In genomic region chr5:4323387-4323704, GRCm38 (mm10) we compare ENCODE assay signal across 17 mouse cellular contexts.
DNase-seq lines count a peak whose midpoint lies in the region; ATAC-seq lines count a peak whose summit lies in the region.
"Had no signal": no experiment of that assay in that cellular context is flagged by ENCODE, and none has a peak within 500 bp of the region (broad histone marks: within the 10 kb centered on the region; RNA-seq: fewer than 3 reads in every experiment).

No protein-coding gene starts in this region.

- no peak overlapping the region for H3K9ac ChIP-seq in kidney, embryonic 15.5 days
- no peak overlapping the region for H3K9ac ChIP-seq in forebrain, embryonic 12.5 days
- no peak overlapping the region for H3K9ac ChIP-seq in liver, embryonic 12.5 days
- H3K9ac ChIP-seq: embryonic facial prominence, embryonic 13.5 days; liver, embryonic 15.5 days had no signal

- no peaks in the 10 kb centered on the region for H3K27me3 ChIP-seq in kidney, embryonic 15.5 days
- no peaks in the 10 kb centered on the region for H3K27me3 ChIP-seq in forebrain, embryonic 12.5 days
- no peaks in the 10 kb centered on the region for H3K27me3 ChIP-seq in liver, embryonic 12.5 days (replicated peaks)
- H3K27me3 ChIP-seq: embryonic facial prominence, embryonic 13.5 days; liver, embryonic 15.5 days had no signal

- H3K36me3 ChIP-seq in kidney, embryonic 15.5 days, result no peaks in the 10 kb centered on the region
- H3K36me3 ChIP-seq in forebrain, embryonic 12.5 days (replicated peaks), result no peaks in the 10 kb centered on the region
- no peaks in the 10 kb centered on the region for H3K36me3 ChIP-seq in liver, embryonic 12.5 days
- H3K36me3 ChIP-seq: embryonic facial prominence, embryonic 13.5 days; G1E; liver, embryonic 15.5 days; midbrain, embryonic 10.5 days had no signal

- no peak overlapping the region for H3K4me3 ChIP-seq in kidney, embryonic 15.5 days (replicated peaks)
- no peak overlapping the region for H3K4me3 ChIP-seq in forebrain, embryonic 12.5 days (replicated peaks)
- no peak overlapping the region for H3K4me3 ChIP-seq in liver, embryonic 12.5 days
- H3K4me3 ChIP-seq: embryonic facial prominence, embryonic 13.5 days; liver, embryonic 15.5 days; midbrain, embryonic 10.5 days had no signal

- peak; percentile 65 for DNase-seq in adrenal gland, adult 2 months
- DNase-seq in adrenal gland, postnatal 10 days, result no peak
- no peak for DNase-seq in kidney, postnatal 36 days
- peak; percentile 16 for DNase-seq in 3134 (ENCODE audit: extremely low read depth, insufficient read length, low spot score)
- peak; percentile 53 for DNase-seq in brain, adult 2 months (ENCODE audit: low read depth, low spot score)
- DNase-seq: B cell, adult 2 months; gastrocnemius, postnatal 36 days; heart, postnatal 36 days had no signal

- 0 out of 2 replicates have a peak overlapping the region, but pooled peaks have one; percentile 41 for H3K27ac ChIP-seq in kidney, embryonic 15.5 days
- H3K27ac ChIP-seq in forebrain, embryonic 12.5 days, result no peak overlapping the region
- no peak overlapping the region for H3K27ac ChIP-seq in liver, embryonic 12.5 days
- H3K27ac ChIP-seq: embryonic facial prominence, embryonic 13.5 days; liver, embryonic 15.5 days; midbrain, embryonic 10.5 days had no signal

- no peak for ATAC-seq in kidney, embryonic 15.5 days (replicated peaks; ENCODE audit: low FRiP score)
- ATAC-seq in forebrain, embryonic 12.5 days (ENCODE audit: low FRiP score), result no peak
- no peak for ATAC-seq in liver, embryonic 12.5 days
- ATAC-seq: activated CD4-positive, CD25-positive, alpha-beta regulatory T cell, adult 4 months; forebrain, embryonic 14.5 days had no signal

- no peaks in the 10 kb centered on the region for H3K9me3 ChIP-seq in kidney, embryonic 15.5 days (replicated peaks)
- H3K9me3 ChIP-seq in forebrain, embryonic 12.5 days, result no peaks in the 10 kb centered on the region
- H3K9me3 ChIP-seq in liver, embryonic 12.5 days (replicated peaks), result peaks cover 13% of the 10 kb centered on the region; the same call in 1 of the 2 replicates
- H3K9me3 ChIP-seq: G1E; liver, embryonic 15.5 days had no signal

- H3K4me1 ChIP-seq in kidney, embryonic 15.5 days, result peaks cover 13% of the 10 kb centered on the region
- H3K4me1 ChIP-seq in forebrain, embryonic 12.5 days, result no peaks in the 10 kb centered on the region
- 0 out of 2 replicates have a peak, but pooled peaks cover 6% of the 10 kb centered on the region for H3K4me1 ChIP-seq in liver, embryonic 12.5 days
- H3K4me1 ChIP-seq: liver, embryonic 15.5 days had no signal

- no peak overlapping the region for H3K4me2 ChIP-seq in kidney, embryonic 15.5 days
- H3K4me2 ChIP-seq in forebrain, embryonic 12.5 days, result no peak overlapping the region
- no peak overlapping the region for H3K4me2 ChIP-seq in liver, embryonic 12.5 days
- H3K4me2 ChIP-seq: embryonic facial prominence, embryonic 13.5 days; liver, embryonic 15.5 days had no signal

- 81% methylated on average over 2 of the region's 2 CpGs for WGBS in kidney, embryonic 15.5 days
- 86% methylated on average over 2 of the region's 2 CpGs for WGBS in forebrain, embryonic 12.5 days
- WGBS in liver, embryonic 12.5 days (ENCODE audit: insufficient replicate concordance), result 70% methylated on average over 2 of the region's 2 CpGs

Comparison
In these comparisons a context has a peak if more than half of its experiments do, and no peak if none do; other contexts are left out.
1. DNase-seq: peak in adrenal gland, adult 2 months (single experiment), 3134 (single experiment) and brain, adult 2 months (single experiment); none in adrenal gland, postnatal 10 days (single experiment) and kidney, postnatal 36 days (0 of 2).